Mouse (Mus musculus) spleen, adult 2 months (tissue): ENCODE results near the gene Tmem82. TPM values are rescaled to one million over a fixed set of nuclear protein-coding genes. Genes with fewer than 3 reads are reported as not detected.

Experiments used
- DNase-seq, 2 experiments: peaks; one replicate each; pipeline versions ENCODE4 v3.0.0 to v3.0.0-alpha.2; 2012 to 2021; ENCODE audit warnings: low spot score in 2 of 2, low read depth in 1 of 2
- H3K27ac ChIP-seq: fragments of 200-500 bp; 2 replicates; pipeline ENCODE4 v1.5.1; 2012; ENCODE audit warnings: low read length, inconsistent platforms; ENCODE audit not compliant: insufficient read depth
- H3K27me3 ChIP-seq: fragments of 200-500 bp; 2 replicates; pipeline ENCODE4 v1.6.1; 2012; ENCODE audit warnings: mild to moderate bottlenecking, moderate library complexity, low read length, inconsistent platforms; ENCODE audit not compliant: control insufficient read depth, insufficient read depth
- H3K36me3 ChIP-seq: fragments of 200-500 bp; 2 replicates; pipeline ENCODE4 v1.6.1; 2012; ENCODE audit warnings: mild to moderate bottlenecking, low read length, inconsistent platforms; ENCODE audit not compliant: control insufficient read depth, insufficient read depth
- H3K4me1 ChIP-seq: fragments of 200-500 bp; 2 replicates; pipeline ENCODE4 v1.6.1; 2011; ENCODE audit warnings: inconsistent platforms; ENCODE audit not compliant: control insufficient read depth, insufficient read depth, insufficient read length
- H3K4me3 ChIP-seq: fragments of 200-500 bp; 2 replicates; pipeline ENCODE4 v1.5.1; 2011; ENCODE audit warnings: mild to moderate bottlenecking, inconsistent platforms; ENCODE audit not compliant: insufficient read depth, insufficient read length; ENCODE audit errors: extremely low read depth
- CTCF ChIP-seq: fragments of 200-500 bp; IDR thresholded peaks from 2 replicates; pipeline ENCODE4 v1.5.1; 2011; ENCODE audit warnings: mild to moderate bottlenecking, inconsistent platforms; ENCODE audit not compliant: insufficient read depth, insufficient read length, insufficient replicate concordance; ENCODE audit errors: extremely low read depth
- POLR2A ChIP-seq: fragments of 200-500 bp; IDR thresholded peaks from 2 replicates; pipeline ENCODE4 v1.6.1; 2011; ENCODE audit warnings: low read depth, low read length, inconsistent platforms
- WGBS: fragments of 180-500 bp; shearing (Covaris S2); methylation state at CpG from one replicate; pipeline ENCODE4 v1.1.7; 2018; 5-methylcytosine and 5-hydroxymethylcytosine counted together
- polyA plus RNA-seq: library from polyadenylated mRNA; depleted of rRNA; stranded (reverse); fragments of >200 nt; gene quantifications from 2 replicates; pipeline ENCODE4 v1.2.3, GENCODE M21; 2012

Gene Tmem82
- polyA plus RNA-seq, 1 experiment = 0.56 TPM

- peaks cover 9% of the 10 kb centered on the region for H3K4me1 ChIP-seq
- 94% methylated on average over 13 of the region's 13 CpGs for whole genome bisulfite sequencing
- DNase-seq = no peak
- no peaks in the 10 kb centered on the region for H3K27me3 ChIP-seq
- H3K4me3 ChIP-seq = no peak overlapping the region
- H3K36me3 ChIP-seq = no peaks in the 10 kb centered on the region
- H3K27ac ChIP-seq = no peak overlapping the region
- TF ChIP-seq CTCF (no peak), POLR2A (no peak)
Observed at GRCm38 (mm10) chr4:141581051-141581450, 37.4 kb downstream of the Tmem82 start.

- Histone ChIP-seq H3K4me3 (no peak overlapping the region), H3K27me3 (no peaks in the 10 kb centered on the region), H3K36me3 (no peaks in the 10 kb centered on the region), H3K27ac (no peak overlapping the region), H3K4me1 (no peaks in the 10 kb centered on the region; the same call in 1 of the 2 replicates)
- DNase-seq = no peak
- 59% methylated on average over 3 of the region's 3 CpGs for whole genome bisulfite sequencing
- TF ChIP-seq POLR2A = no peak
- no peak for TF ChIP-seq CTCF
Observed at GRCm38 (mm10) chr4:141578833-141579232, 39.6 kb downstream of the Tmem82 start.

- DNase-seq = no peak
- no peak for TF ChIP-seq POLR2A
- no peak for TF ChIP-seq CTCF
- Histone ChIP-seq H3K4me3 (no peak overlapping the region), H3K27me3 (no peaks in the 10 kb centered on the region), H3K27ac (no peak overlapping the region), H3K36me3 (no peaks in the 10 kb centered on the region), H3K4me1 (no peaks in the 10 kb centered on the region)
- 90% methylated on average over 7 of the region's 7 CpGs for WGBS
Observed at GRCm38 (mm10) chr4:141576877-141577276, 41.6 kb downstream of the Tmem82 start.

- TF ChIP-seq CTCF (no peak), POLR2A (no peak)
- no peaks in the 10 kb centered on the region for H3K36me3 ChIP-seq
- H3K27me3 ChIP-seq = no peaks in the 10 kb centered on the region
- H3K4me1 ChIP-seq = no peaks in the 10 kb centered on the region
- WGBS = 81% methylated on average over 11 of the region's 11 CpGs
- no peak for DNase-seq
- H3K27ac ChIP-seq = no peak overlapping the region
- no peak overlapping the region for H3K4me3 ChIP-seq
Observed at GRCm38 (mm10) chr4:141576404-141576803, 42.0 kb downstream of the Tmem82 start.

- H3K4me1 ChIP-seq = no peaks in the 10 kb centered on the region
- no peaks in the 10 kb centered on the region for H3K27me3 ChIP-seq
- no peaks in the 10 kb centered on the region for H3K36me3 ChIP-seq
- 44% methylated on average over 27 of the region's 27 CpGs for WGBS
- H3K4me3 ChIP-seq = no peak overlapping the region
- H3K27ac ChIP-seq = no peak overlapping the region
- peak; percentile 47 to 79 for DNase-seq
- no peak for TF ChIP-seq POLR2A
- TF ChIP-seq CTCF = peak; percentile 94
Observed at GRCm38 (mm10) chr4:141574789-141575702, 43.4 kb downstream of the Tmem82 start.

- Histone ChIP-seq H3K4me1 (no peaks in the 10 kb centered on the region), H3K36me3 (no peaks in the 10 kb centered on the region), H3K27ac (no peak overlapping the region), H3K27me3 (no peaks in the 10 kb centered on the region), H3K4me3 (no peak overlapping the region)
- no peak for DNase-seq
- TF ChIP-seq POLR2A (no peak), CTCF (no peak)
- WGBS = 39% methylated on average over 6 of the region's 6 CpGs
Observed at GRCm38 (mm10) chr4:141573359-141573966, 45.0 kb downstream of the Tmem82 start.
